In genomic region chr7:19589207-19589606, GRCm38 (mm10) we compare ENCODE assay signal across 8 mouse cellular contexts. TPM values are rescaled to one million over a fixed set of nuclear protein-coding genes. Genes with fewer than 3 reads are reported as not detected.
DNase-seq lines count a peak whose midpoint lies in the region; ATAC-seq and TF ChIP-seq lines count a peak whose summit lies in the region.

No protein-coding gene starts in this region.

- H3K36me3 ChIP-seq in kidney, adult 2 months (ENCODE audit: control insufficient read depth, insufficient read depth, low read length) = peaks cover 7% of the 10 kb centered on the region
- peaks cover 100% of the 10 kb centered on the region for H3K36me3 ChIP-seq in kidney, embryonic 15.5 days
- H3K36me3 ChIP-seq in forebrain, postnatal 0 days (ENCODE audit: insufficient read depth) = peaks cover 89% of the 10 kb centered on the region
- peaks cover 99% of the 10 kb centered on the region for H3K36me3 ChIP-seq in liver, embryonic 13.5 days
- H3K36me3 ChIP-seq in spleen, adult 2 months (ENCODE audit: control insufficient read depth, insufficient read depth, low read length) = peaks cover 55% of the 10 kb centered on the region

- no peak for TF ChIP-seq POLR2A in kidney, adult 2 months (IDR thresholded peaks at IDR 0.05; ENCODE audit: low read depth, low read length)
- TF ChIP-seq POLR2A in spleen, adult 2 months (IDR thresholded peaks at IDR 0.05; ENCODE audit: low read depth, low read length) = no peak

- no peak for ATAC-seq in CD4-positive, CD25-positive, alpha-beta regulatory T cell, adult 4 months
- ATAC-seq in kidney, embryonic 15.5 days (replicated peaks; ENCODE audit: low FRiP score) = no peak
- peak; percentile 44; the same call in 1 of the 2 replicates for ATAC-seq in forebrain, postnatal 0 days
- no peak for ATAC-seq in liver, embryonic 13.5 days (ENCODE audit: low read depth)

- DNase-seq in CD4-positive, CD25-positive, alpha-beta regulatory T cell, adult 2 months (ENCODE audit: low read depth, low spot score) = peak; percentile 66
- DNase-seq in kidney, adult 2 months = peak; percentile 58
- DNase-seq in adipocyte (ENCODE audit: low spot score) = peak; percentile 31
- peak; percentile 57 for DNase-seq in forebrain, postnatal 0 days
- peak; percentile 51 for DNase-seq in liver, embryonic 13.5 days
- DNase-seq in spleen, adult 2 months (ENCODE audit: low read depth in 1 of 2, low spot score in 2 of 2) = peak; percentile 35 to 36

- H3K27ac ChIP-seq in kidney, adult 2 months (ENCODE audit: insufficient read depth, low read depth, low read length) = no peak overlapping the region
- no peak overlapping the region for H3K27ac ChIP-seq in kidney, embryonic 15.5 days
- H3K27ac ChIP-seq in forebrain, postnatal 0 days (ENCODE audit: low read depth, low read length) = no peak overlapping the region
- no peak overlapping the region for H3K27ac ChIP-seq in liver, embryonic 13.5 days
- H3K27ac ChIP-seq in spleen, adult 2 months (ENCODE audit: insufficient read depth, low read length) = no peak overlapping the region

- H3K27me3 ChIP-seq in kidney, adult 2 months (replicated peaks; ENCODE audit: control insufficient read depth, insufficient read depth, low read length) = no peaks in the 10 kb centered on the region
- H3K27me3 ChIP-seq in kidney, embryonic 15.5 days = no peaks in the 10 kb centered on the region
- no peaks in the 10 kb centered on the region for H3K27me3 ChIP-seq in forebrain, postnatal 0 days (ENCODE audit: insufficient read depth, low read length)
- H3K27me3 ChIP-seq in liver, embryonic 13.5 days = no peaks in the 10 kb centered on the region
- H3K27me3 ChIP-seq in spleen, adult 2 months (ENCODE audit: control insufficient read depth, insufficient read depth, low read length) = no peaks in the 10 kb centered on the region

- TF ChIP-seq CTCF in kidney, adult 2 months (conservative IDR thresholded peaks at IDR 0.05; ENCODE audit: insufficient read depth, insufficient read length, low read depth, low read length) = peak; percentile 62
- peak; percentile 76 for TF ChIP-seq CTCF in forebrain, postnatal 0 days (IDR thresholded peaks at IDR 0.05; ENCODE audit: low read depth)
- TF ChIP-seq CTCF in spleen, adult 2 months (IDR thresholded peaks at IDR 0.05; ENCODE audit: extremely low read depth, insufficient read depth, insufficient read length, insufficient replicate concordance) = peak; percentile 20; the same call in 1 of the 2 replicates

- H3K9me3 ChIP-seq in kidney, embryonic 15.5 days (replicated peaks) = no peaks in the 10 kb centered on the region
- H3K9me3 ChIP-seq in forebrain, postnatal 0 days (ENCODE audit: low read length) = no peaks in the 10 kb centered on the region
- H3K9me3 ChIP-seq in liver, embryonic 13.5 days (replicated peaks) = no peaks in the 10 kb centered on the region

- no peaks in the 10 kb centered on the region for H3K4me1 ChIP-seq in kidney, adult 2 months (ENCODE audit: control insufficient read depth, insufficient read depth, low read length)
- H3K4me1 ChIP-seq in kidney, embryonic 15.5 days = no peaks in the 10 kb centered on the region
- H3K4me1 ChIP-seq in forebrain, postnatal 0 days (ENCODE audit: insufficient read depth) = no peaks in the 10 kb centered on the region
- H3K4me1 ChIP-seq in liver, embryonic 13.5 days (replicated peaks) = peaks cover 20% of the 10 kb centered on the region
- H3K4me1 ChIP-seq in spleen, adult 2 months (ENCODE audit: control insufficient read depth, insufficient read depth, insufficient read length) = no peaks in the 10 kb centered on the region

- H3K4me2 ChIP-seq in kidney, embryonic 15.5 days = no peak overlapping the region
- no peak overlapping the region for H3K4me2 ChIP-seq in forebrain, postnatal 0 days (ENCODE audit: low read depth)
- no peak overlapping the region for H3K4me2 ChIP-seq in liver, embryonic 13.5 days

- no peak overlapping the region for H3K4me3 ChIP-seq in kidney, adult 2 months (ENCODE audit: insufficient read depth, low read depth, low read length)
- H3K4me3 ChIP-seq in kidney, embryonic 15.5 days (replicated peaks) = no peak overlapping the region
- no peak overlapping the region for H3K4me3 ChIP-seq in forebrain, postnatal 0 days (ENCODE audit: low read depth, low read length)
- no peak overlapping the region for H3K4me3 ChIP-seq in liver, embryonic 13.5 days (replicated peaks)
- no peak overlapping the region for H3K4me3 ChIP-seq in spleen, adult 2 months (ENCODE audit: extremely low read depth, insufficient read depth, insufficient read length)

- WGBS in kidney, adult 2 months = 48% methylated on average over 3 of the region's 3 CpGs
- WGBS in kidney, embryonic 15.5 days = 60% methylated on average over 3 of the region's 3 CpGs
- WGBS in forebrain, postnatal 0 days = 41% methylated on average over 3 of the region's 3 CpGs
- WGBS in liver, embryonic 13.5 days (ENCODE audit: insufficient replicate concordance) = 36% methylated on average over 3 of the region's 3 CpGs
- WGBS in spleen, adult 2 months = 58% methylated on average over 3 of the region's 3 CpGs

- H3K9ac ChIP-seq in kidney, embryonic 15.5 days = no peak overlapping the region
- no peak overlapping the region for H3K9ac ChIP-seq in forebrain, postnatal 0 days
- no peak overlapping the region for H3K9ac ChIP-seq in liver, embryonic 13.5 days

RNA-seq across cellular contexts. Expression of gene Gemin7, which starts 11.8 kb away (rescaled TPM):
- polyA plus RNA-seq in CD4-positive, CD25-positive, alpha-beta regulatory T cell, adult 4 months (2017; shearing (Covaris generic)) = 100 to 1,000 TPM in 1 of 2 experiments, 10 to 100 TPM in 1; 91.0 to 100 TPM
- polyA plus RNA-seq in kidney, adult 2 months (2012; rRNA removed) = 143 and 149 TPM in 2 replicates
- polyA plus RNA-seq in kidney, embryonic 15.5 days (2015; fragmentation: Nextera tagmentation; extraction: Ambion mirVana) = 148 and 161 TPM in 2 replicates
- 38.2 and 56.4 TPM in 2 replicates for total RNA-seq in forebrain, postnatal 0 days (2014; rRNA removed)
- 145 and 148 TPM in 2 replicates for polyA plus RNA-seq in forebrain, postnatal 0 days (2015; fragmentation: Nextera tagmentation; extraction: Ambion mirVana)
- 84.9 and 92.7 TPM in 2 replicates for polyA plus RNA-seq in liver, embryonic 13.5 days (2015; fragmentation: Nextera tagmentation; extraction: Ambion mirVana)
- polyA plus RNA-seq in spleen, adult 2 months (2012; rRNA removed) = 94.7 and 143 TPM in 2 replicates

RNA-seq across cellular contexts. Expression of gene Zfp296, which starts 12.1 kb away (rescaled TPM):
- polyA plus RNA-seq in CD4-positive, CD25-positive, alpha-beta regulatory T cell, adult 4 months (2017; shearing (Covaris generic)) = 1 to 10 TPM; 1.7 to 1.9 TPM
- 2.7 and 3.3 TPM in 2 replicates for polyA plus RNA-seq in kidney, adult 2 months (2012; rRNA removed)
- polyA plus RNA-seq in kidney, embryonic 15.5 days (2015; fragmentation: Nextera tagmentation; extraction: Ambion mirVana) = 0.55 and 0.66 TPM in 2 replicates
- total RNA-seq in forebrain, postnatal 0 days (2014; rRNA removed) = 0.31 and 1.2 TPM in 2 replicates
- polyA plus RNA-seq in forebrain, postnatal 0 days (2015; fragmentation: Nextera tagmentation; extraction: Ambion mirVana) = 0.09 and 0.16 TPM in 2 replicates
- 1.3 and 1.5 TPM in 2 replicates for polyA plus RNA-seq in liver, embryonic 13.5 days (2015; fragmentation: Nextera tagmentation; extraction: Ambion mirVana)
- 20.9 and 33.0 TPM in 2 replicates for polyA plus RNA-seq in spleen, adult 2 months (2012; rRNA removed)

RNA-seq across cellular contexts. Expression of gene Clasrp, which starts 15.1 kb away (rescaled TPM):
- 1 to 10 TPM; 9.0 to 9.4 TPM for polyA plus RNA-seq in CD4-positive, CD25-positive, alpha-beta regulatory T cell, adult 4 months (2017; shearing (Covaris generic))
- 29.0 and 54.8 TPM in 2 replicates for polyA plus RNA-seq in kidney, adult 2 months (2012; rRNA removed)
- 50.6 and 58.6 TPM in 2 replicates for polyA plus RNA-seq in kidney, embryonic 15.5 days (2015; fragmentation: Nextera tagmentation; extraction: Ambion mirVana)
- 56.0 and 89.0 TPM in 2 replicates for total RNA-seq in forebrain, postnatal 0 days (2014; rRNA removed)
- 50.1 and 56.8 TPM in 2 replicates for polyA plus RNA-seq in forebrain, postnatal 0 days (2015; fragmentation: Nextera tagmentation; extraction: Ambion mirVana)
- polyA plus RNA-seq in liver, embryonic 13.5 days (2015; fragmentation: Nextera tagmentation; extraction: Ambion mirVana) = 14.3 and 15.7 TPM in 2 replicates
- polyA plus RNA-seq in spleen, adult 2 months (2012; rRNA removed) = 102 and 186 TPM in 2 replicates

RNA-seq across cellular contexts. Expression of gene Ppp1r37, which starts 26.3 kb away (rescaled TPM):
- 1 to 10 TPM; 1.9 to 2.8 TPM for polyA plus RNA-seq in CD4-positive, CD25-positive, alpha-beta regulatory T cell, adult 4 months (2017; shearing (Covaris generic))
- polyA plus RNA-seq in kidney, adult 2 months (2012; rRNA removed) = 87.0 and 92.0 TPM in 2 replicates
- 21.3 and 24.4 TPM in 2 replicates for polyA plus RNA-seq in kidney, embryonic 15.5 days (2015; fragmentation: Nextera tagmentation; extraction: Ambion mirVana)
- 86.4 and 87.8 TPM in 2 replicates for total RNA-seq in forebrain, postnatal 0 days (2014; rRNA removed)
- polyA plus RNA-seq in forebrain, postnatal 0 days (2015; fragmentation: Nextera tagmentation; extraction: Ambion mirVana) = 23.4 and 27.2 TPM in 2 replicates
- 7.8 and 8.3 TPM in 2 replicates for polyA plus RNA-seq in liver, embryonic 13.5 days (2015; fragmentation: Nextera tagmentation; extraction: Ambion mirVana)
- polyA plus RNA-seq in spleen, adult 2 months (2012; rRNA removed) = 56.2 and 71.0 TPM in 2 replicates

RNA-seq across cellular contexts. Expression of gene Relb, which starts 40.0 kb away (rescaled TPM):
- polyA plus RNA-seq in CD4-positive, CD25-positive, alpha-beta regulatory T cell, adult 4 months (2017; shearing (Covaris generic)) = 10 to 100 TPM; 12.7 to 14.8 TPM
- 10.4 and 13.3 TPM in 2 replicates for polyA plus RNA-seq in kidney, adult 2 months (2012; rRNA removed)
- polyA plus RNA-seq in kidney, embryonic 15.5 days (2015; fragmentation: Nextera tagmentation; extraction: Ambion mirVana) = 8.8 and 10.0 TPM in 2 replicates
- 6.5 and 6.9 TPM in 2 replicates for total RNA-seq in forebrain, postnatal 0 days (2014; rRNA removed)
- polyA plus RNA-seq in forebrain, postnatal 0 days (2015; fragmentation: Nextera tagmentation; extraction: Ambion mirVana) = 4.5 and 5.4 TPM in 2 replicates
- polyA plus RNA-seq in liver, embryonic 13.5 days (2015; fragmentation: Nextera tagmentation; extraction: Ambion mirVana) = 1.6 and 1.7 TPM in 2 replicates
- 76.9 and 114 TPM in 2 replicates for polyA plus RNA-seq in spleen, adult 2 months (2012; rRNA removed)

Comparison
In these comparisons a context has a peak if more than half of its experiments do, and no peak if none do; other contexts are left out.
1. CTCF ChIP-seq: peak in every context shown above with its lines; median percentile 76 in forebrain, postnatal 0 days; 62 in kidney, adult 2 months; 20 in spleen, adult 2 months.